Mouse (Mus musculus): ENCODE measurements around the gene Vmn2r73. TPM values are rescaled to one million over a fixed set of nuclear protein-coding genes. Genes with fewer than 3 reads are reported as not detected.
"Not testable (repeated sequence)": the region's sequence is repeated elsewhere in the genome, so short reads cannot be mapped to it uniquely, and the experiment has no call there.

Vmn2r73 gene
- total RNA-seq (2021) = not detected
- long read RNA-seq, experiment 1 = 0 reads
- long read RNA-seq, experiment 2 = 0 reads

DNA sequence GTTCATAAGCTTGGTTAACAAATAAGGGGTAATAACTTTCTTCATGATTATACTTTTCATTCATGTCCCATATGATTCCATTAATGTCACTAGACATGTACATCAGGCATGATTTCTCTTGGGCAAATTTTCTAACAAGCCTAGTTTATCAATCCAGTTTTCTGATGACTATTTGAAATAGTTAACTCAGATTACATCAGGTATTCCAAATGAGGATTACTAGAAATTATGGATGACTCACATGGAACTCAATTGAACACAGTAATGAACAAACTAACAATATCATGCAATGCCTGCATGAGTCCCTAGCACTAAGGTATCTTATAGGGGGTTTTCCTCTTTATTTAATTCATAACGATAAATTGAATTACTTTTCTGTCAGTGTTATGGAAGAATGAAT lies at the start of gene Vmn2r73:
TSS of gene Vmn2r73 (minus strand) at position 101 of the 400 bp plus-strand sequence.
- no peak for DNase-seq

DNA sequence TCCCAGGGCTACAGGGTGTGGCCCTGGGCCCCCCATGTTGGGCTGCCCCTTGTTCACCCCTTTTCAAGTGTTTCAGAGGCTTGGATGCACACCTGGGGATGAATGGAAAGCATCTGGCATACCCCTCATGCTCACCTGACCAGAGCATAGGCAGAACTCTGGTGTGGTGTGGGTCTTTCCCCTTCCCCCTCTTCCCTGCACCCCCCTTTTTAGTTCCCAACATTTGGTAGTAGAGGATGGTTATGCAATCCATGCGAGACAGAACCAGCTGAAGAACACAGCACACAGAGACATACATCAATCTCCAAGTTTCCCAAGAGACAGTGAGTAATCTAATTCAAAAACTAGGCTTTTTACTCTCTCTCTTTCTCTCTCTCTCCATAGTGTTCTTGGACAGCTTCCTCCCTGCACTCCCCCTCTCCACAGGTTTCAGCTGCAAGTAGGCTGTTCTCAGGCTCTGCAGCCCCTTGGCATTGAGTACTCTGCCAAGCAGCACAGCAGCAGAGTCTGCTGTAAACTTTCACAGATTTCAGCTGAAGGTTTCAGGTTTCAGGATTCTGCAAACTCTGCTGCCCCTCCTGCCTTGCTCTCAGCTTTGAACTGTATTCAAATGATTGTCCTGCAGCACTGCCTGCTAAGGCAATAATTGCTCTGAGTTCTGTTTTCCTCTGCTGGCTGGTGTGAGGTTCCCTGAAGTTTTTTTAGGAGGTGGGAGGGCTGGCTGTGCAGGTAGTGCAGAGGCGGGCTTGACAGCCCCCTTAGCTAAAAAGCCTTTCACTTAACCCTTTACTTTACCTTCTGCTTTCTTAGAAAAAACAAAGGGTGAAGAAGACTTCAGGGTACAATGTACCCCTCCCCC lies 35.7 kb downstream of the Vmn2r73 start:
- no peak for DNase-seq

DNA sequence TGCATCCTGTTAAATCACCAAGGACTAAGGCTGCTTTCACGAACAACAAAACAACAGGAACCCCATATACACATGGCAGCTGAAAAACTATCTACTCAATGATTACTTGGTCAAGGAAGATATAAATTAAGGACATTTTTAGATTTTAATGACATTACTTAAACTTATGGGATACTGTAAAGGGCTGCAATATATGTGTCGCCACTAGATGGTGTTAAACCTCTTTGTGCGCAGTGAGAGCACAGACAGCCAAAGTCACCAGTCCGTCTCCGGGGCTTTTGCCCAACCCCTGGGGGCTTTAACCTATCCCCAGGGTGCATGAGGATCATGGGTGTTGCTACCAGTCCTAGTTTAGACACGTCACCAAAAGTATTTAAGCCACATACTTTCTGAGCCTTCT lies 58.0 kb downstream of the Vmn2r73 start:
- not testable (repeated sequence) for DNase-seq

Other genes starting within 250 kb of the Vmn2r73 start
- not detected for gene Vmn2r72, start 121.2 kb downstream of the Vmn2r73 start, total RNA-seq (2021)
- gene Vmn2r74, start 85.4 kb upstream of the Vmn2r73 start, total RNA-seq (2021) = not detected